Mouse (Mus musculus) spleen, adult 2 months (tissue): ENCODE results near the gene Prkn.

Source experiments
- CTCF ChIP-seq: fragments of 200-500 bp; IDR thresholded peaks from 2 replicates; pipeline ENCODE4 v1.5.1; 2011; ENCODE audit warnings: mild to moderate bottlenecking, inconsistent platforms; ENCODE audit not compliant: insufficient read depth, insufficient read length, insufficient replicate concordance; ENCODE audit errors: extremely low read depth
- POLR2A ChIP-seq: fragments of 200-500 bp; IDR thresholded peaks from 2 replicates; pipeline ENCODE4 v1.6.1; 2011; ENCODE audit warnings: low read depth, low read length, inconsistent platforms

DNA sequence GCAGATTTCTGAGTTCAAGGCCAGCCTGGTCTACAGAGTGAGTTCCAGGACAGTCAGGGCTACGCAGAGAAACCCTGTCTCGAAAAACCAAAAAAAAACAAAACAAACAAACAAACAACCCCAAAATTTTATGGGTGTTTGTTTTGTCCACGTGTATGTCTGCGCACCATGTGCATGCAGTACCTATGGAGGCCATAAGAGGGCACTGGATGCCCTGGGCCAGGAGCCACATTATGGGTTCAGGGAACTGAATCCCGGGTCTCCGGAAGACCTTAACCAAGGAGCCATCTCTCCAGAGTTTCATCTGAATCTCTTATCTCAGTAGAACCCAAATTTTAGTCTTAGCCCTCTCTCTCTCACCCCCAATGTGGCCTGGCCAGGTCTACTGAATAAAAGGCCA, 1263.6 kb downstream of the Prkn start:
- TF ChIP-seq POLR2A (no peak), CTCF (no peak)
